Mouse (Mus musculus) erythroblast, embryonic 14.5 days (primary cell): Measurements from ENCODE around the gene Gdf2.

Experiments used
- GATA1 ChIP-seq: IDR thresholded peaks from 2 replicates; pipeline ENCODE4 v1.6.1; 2012; ENCODE audit warnings: low read length, inconsistent platforms, mixed read lengths
- TAL1 ChIP-seq: IDR thresholded peaks from 3 replicates; pipeline ENCODE4 v1.6.1; 2012; ENCODE audit warnings: low read length, inconsistent platforms, mixed read lengths

DNA sequence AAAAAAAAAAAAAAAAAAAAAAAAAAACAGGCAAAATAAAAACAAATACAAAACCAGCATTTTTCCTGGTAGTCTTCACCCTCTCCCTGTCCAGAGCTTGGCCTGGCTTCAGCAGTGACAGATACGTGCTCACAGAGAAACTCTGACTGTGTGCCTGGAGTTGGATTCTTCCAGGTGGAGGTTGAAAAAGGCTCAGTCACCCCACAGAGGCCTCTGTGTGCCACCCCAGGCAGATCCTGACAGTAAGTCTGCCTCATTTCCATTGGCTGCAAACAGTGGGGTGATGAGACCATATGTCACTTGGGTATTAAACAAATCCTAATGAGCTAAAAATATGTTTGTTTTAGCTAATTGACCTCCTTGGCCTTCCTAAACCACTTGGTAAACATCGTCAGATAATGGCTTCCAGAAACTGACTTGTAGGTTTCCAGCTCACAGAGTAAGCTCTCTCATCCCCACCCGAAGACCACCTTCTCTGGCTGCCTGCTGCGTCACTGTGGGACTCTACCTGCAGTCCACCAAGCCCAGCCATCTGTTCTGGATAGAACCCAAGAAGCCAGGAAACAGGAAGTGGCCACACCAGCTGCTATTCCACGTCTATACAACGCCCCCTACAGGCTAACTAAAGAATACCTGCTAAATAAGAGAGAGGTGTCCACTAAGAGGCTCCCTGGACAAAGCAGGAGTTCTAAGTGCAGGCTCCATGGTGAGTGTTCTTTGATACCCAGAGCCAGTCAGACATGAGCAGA is 11.6 kb downstream of the Gdf2 start:
- TF ChIP-seq TAL1, result no peak
- TF ChIP-seq GATA1, result no peak
